Mouse (Mus musculus) E14TG2a.4 (cell line): Measurements from ENCODE around the gene Klhl12.
A peak's percentile ranks its signal among the peaks of the same experiment; 100 is the strongest.
"Not testable (repeated sequence)": the region's sequence is repeated elsewhere in the genome, so short reads cannot be mapped to it uniquely, and the experiment has no call there.

Experiments used
- H3K27me3 ChIP-seq: 2 replicates; pipeline ENCODE4 v1.6.1; 2014; ENCODE audit warnings: low read length, control low read depth; ENCODE audit not compliant: insufficient read depth
- H3K36me3 ChIP-seq: 2 replicates; pipeline ENCODE4 v1.6.1; 2014; ENCODE audit warnings: low read length, control low read depth; ENCODE audit not compliant: insufficient read depth
- H3K4me1 ChIP-seq: replicated peaks from 2 replicates; pipeline ENCODE4 v1.6.1; 2014; ENCODE audit warnings: low read depth, low read length, control low read depth
- H3K4me3 ChIP-seq: replicated peaks from 2 replicates; pipeline ENCODE4 v1.5.1; 2014; ENCODE audit warnings: mild to moderate bottlenecking, low read length
- H3K9me3 ChIP-seq: 2 replicates; pipeline ENCODE4 v1.6.1; 2014; ENCODE audit warnings: low read length, control low read depth
- CTCF ChIP-seq: conservative IDR thresholded peaks from 2 replicates; pipeline ENCODE4 v1.5.1; 2014; ENCODE audit warnings: low read length
- NANOG ChIP-seq: IDR thresholded peaks from 2 replicates; pipeline ENCODE4 v1.6.1; 2014; ENCODE audit warnings: borderline replicate concordance, low read length, mixed read lengths
- POU5F1 ChIP-seq: IDR thresholded peaks from 2 replicates; pipeline ENCODE4 v1.6.1; 2014; ENCODE audit warnings: low read length, borderline replicate concordance

The Klhl12 gene

DNA sequence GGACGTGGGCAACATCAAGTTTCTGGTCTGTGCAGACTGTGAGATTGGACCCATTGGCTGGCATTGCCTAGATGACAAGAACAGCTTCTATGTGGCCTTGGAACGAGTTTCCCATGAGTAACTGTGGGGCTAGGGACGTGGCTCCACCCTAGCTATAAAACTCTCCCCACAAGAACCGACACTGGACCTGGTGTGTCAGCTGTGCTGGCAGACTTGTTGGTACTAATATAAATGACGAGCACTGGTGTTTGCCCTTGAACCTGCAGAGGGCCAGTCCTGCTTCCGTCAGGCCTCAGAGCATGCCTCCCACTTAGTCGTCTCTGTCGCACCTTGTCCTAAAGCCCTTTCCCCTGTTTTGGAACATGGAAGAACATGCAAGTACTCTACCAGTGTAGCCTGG is 50.9 kb downstream of the Klhl12 start:
- H3K4me1 ChIP-seq: peaks cover 58% of the 10 kb centered on the region
- no peaks in the 10 kb centered on the region for H3K27me3 ChIP-seq
- TF ChIP-seq NANOG (no peak), CTCF (no peak), POU5F1 (no peak)
- H3K36me3 ChIP-seq: peaks cover 63% of the 10 kb centered on the region
- no peak overlapping the region for H3K4me3 ChIP-seq
- no peaks in the 10 kb centered on the region for H3K9me3 ChIP-seq

DNA sequence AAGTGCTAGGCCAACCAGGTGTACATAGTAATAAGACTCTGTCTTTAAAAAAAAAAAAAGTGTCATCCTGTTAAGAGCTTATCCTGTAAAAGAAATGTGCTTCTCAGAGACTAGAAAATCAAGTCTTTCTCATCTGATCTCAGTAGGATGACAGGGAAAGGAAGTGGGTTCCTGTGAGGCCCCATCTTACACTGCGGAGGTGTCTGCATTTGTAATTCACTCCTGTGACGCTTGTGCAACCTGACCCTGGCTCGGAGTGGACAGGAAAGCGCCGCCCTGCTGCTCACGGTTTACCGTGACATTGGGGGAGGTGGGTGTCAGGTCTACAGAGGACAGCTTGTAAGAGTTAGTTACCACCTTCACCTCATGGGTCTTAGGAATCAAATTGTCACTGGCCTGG is 54.7 kb downstream of the Klhl12 start:
- no peak overlapping the region for H3K4me3 ChIP-seq
- TF ChIP-seq POU5F1: no peak
- TF ChIP-seq CTCF: no peak
- no peak for TF ChIP-seq NANOG
- H3K36me3 ChIP-seq: peaks cover 41% of the 10 kb centered on the region
- peaks cover 24% of the 10 kb centered on the region for H3K27me3 ChIP-seq
- H3K4me1 ChIP-seq: peaks cover 57% of the 10 kb centered on the region
- no peaks in the 10 kb centered on the region for H3K9me3 ChIP-seq

DNA sequence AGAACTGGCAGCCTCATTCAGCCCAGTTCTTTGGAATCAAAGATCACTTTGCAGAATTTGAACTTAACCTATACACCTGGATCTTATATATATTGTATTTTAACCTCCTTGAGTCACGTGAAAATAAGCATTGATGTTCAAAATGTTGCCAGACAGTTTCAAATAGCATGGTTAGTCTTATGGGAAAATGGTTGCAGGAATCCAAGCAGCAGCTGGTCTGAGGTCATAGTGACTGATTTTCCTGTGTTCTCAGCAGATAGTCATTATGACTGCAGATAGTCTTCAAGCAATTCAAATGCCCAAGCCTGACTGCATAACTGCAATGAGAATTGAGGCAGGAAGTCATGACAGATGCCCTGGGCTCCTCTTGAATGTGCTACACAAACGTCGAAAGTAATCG is 56.9 kb downstream of the Klhl12 start:
- peaks cover 20% of the 10 kb centered on the region for H3K36me3 ChIP-seq
- H3K4me1 ChIP-seq: peaks cover 58% of the 10 kb centered on the region
- no peak overlapping the region for H3K4me3 ChIP-seq
- TF ChIP-seq CTCF: no peak
- no peak for TF ChIP-seq NANOG
- no peak for TF ChIP-seq POU5F1
- no peaks in the 10 kb centered on the region for H3K9me3 ChIP-seq
- peaks cover 28% of the 10 kb centered on the region for H3K27me3 ChIP-seq

DNA sequence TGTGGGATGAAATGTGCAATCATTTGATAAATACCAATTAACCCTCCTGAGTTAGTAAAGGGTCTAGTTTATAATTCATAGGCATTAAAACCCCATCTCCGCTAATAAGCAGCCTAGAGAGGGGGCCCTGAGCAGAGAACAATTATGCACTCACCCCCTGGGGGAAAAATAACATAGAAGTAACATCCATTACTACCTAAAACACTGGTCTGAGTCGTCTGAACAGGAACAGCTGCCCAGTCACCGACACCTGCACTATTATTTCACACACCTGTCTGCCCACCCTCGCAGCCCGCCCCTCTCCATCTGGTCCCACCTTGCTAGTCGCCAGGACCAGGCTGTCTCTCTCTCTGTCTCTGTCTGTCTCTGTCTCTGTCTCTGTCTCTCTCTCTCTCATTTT is 57.3 kb downstream of the Klhl12 start:
- peaks cover 28% of the 10 kb centered on the region for H3K27me3 ChIP-seq
- H3K4me1 ChIP-seq: peaks cover 56% of the 10 kb centered on the region
- no peaks in the 10 kb centered on the region for H3K9me3 ChIP-seq
- no peak overlapping the region for H3K4me3 ChIP-seq
- TF ChIP-seq NANOG (no peak), POU5F1 (no peak), CTCF (no peak)
- peaks cover 16% of the 10 kb centered on the region for H3K36me3 ChIP-seq

DNA sequence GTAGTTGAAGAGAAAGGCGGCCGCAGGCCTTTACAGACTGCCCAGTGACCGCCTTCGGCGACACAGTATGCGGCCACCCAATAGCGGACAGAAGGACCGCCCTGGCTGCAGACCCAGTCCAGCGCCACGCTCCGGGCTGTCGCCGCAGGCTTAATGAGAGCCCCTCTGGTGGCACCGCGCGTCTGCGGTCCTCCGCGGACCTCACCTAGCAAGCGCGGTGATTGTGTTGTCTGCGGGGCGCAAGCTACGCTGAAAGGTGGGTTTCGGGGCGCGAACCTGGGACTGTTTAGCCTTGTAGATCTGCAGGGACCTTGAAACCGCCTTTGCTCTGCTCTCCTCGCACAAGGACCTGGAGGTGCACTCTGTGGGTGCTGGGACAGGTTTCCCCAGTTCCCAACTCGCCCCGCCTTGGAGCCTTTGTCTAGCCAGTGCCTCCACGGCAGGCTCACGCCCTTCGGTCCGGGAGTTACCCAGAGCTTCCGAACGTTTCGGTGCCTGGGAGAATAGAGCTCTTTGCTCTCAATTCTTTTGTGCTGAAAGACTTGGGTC is 58.1 kb downstream of the Klhl12 start:
- TF ChIP-seq POU5F1: no peak
- 0 out of 2 replicates have a peak, but pooled peaks have one; percentile 16 for TF ChIP-seq NANOG
- Histone ChIP-seq H3K27me3 (peaks cover 28% of the 10 kb centered on the region), H3K9me3 (no peaks in the 10 kb centered on the region)

DNA sequence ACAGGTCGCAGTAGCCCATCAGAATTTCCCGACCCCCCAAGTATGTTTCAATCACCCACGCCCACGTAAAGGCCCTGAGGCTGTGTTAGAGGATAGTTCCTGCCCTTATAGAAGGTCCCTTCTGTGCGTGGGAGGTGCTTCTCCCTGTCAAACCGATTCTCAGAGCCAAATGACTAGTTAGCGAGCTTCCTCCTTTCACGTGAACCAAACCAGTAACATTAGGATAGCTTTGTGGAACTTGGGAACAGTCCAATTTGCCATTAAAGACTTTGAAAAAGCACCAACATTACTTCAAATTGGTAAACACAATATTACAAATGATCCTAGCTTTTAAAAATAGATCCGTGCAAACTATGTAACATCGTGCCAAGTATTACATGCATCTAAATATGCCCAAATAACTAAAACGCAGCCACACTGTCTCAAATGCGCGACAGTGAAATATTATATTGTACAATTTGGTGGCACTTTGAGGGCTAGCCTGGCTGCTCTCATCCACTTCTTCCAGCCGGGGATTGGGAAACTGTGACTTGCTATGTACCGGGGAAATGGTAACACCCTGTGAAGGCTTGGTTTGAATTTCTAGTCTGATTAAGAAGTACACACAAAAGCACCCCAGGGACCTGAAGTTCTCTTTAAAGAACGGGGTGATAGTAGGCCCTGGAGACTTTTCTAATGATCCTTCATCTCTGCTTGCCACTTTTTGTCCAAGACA is 58.7 kb downstream of the Klhl12 start:
- peaks cover 28% of the 10 kb centered on the region for H3K27me3 ChIP-seq
- H3K9me3 ChIP-seq: no peaks in the 10 kb centered on the region
- peaks cover 60% of the 10 kb centered on the region for H3K4me1 ChIP-seq
- no peak for TF ChIP-seq CTCF
- peak overlapping the region; percentile 77 for H3K4me3 ChIP-seq
- peaks cover 6% of the 10 kb centered on the region for H3K36me3 ChIP-seq

More for the DNA sequence above, 58.1 kb downstream of the Klhl12 start:
- Histone ChIP-seq H3K4me3 (peak overlapping the region; percentile 77), H3K36me3 (peaks cover 8% of the 10 kb centered on the region), H3K4me1 (peaks cover 57% of the 10 kb centered on the region)

DNA sequence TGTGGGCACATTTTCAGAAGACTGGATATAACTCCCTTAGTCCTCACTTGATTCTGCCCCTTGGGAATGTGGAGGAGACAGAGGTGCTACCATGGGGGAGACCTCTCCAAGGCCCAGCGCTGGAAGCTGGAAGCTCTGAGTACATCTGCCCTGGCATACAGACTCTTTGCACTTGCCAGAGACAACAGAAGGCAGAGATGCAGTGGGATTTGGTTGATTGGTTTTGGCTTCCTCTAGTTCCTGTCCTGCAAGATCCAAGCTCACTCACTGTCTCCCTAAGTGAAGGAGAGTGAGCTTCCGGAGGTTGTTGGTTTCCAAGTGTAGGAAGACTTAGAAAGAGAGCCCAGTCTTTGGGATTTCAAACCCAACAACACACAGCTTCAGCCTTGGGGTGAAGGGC is 60.6 kb downstream of the Klhl12 start:
- peaks cover 53% of the 10 kb centered on the region for H3K4me1 ChIP-seq
- no peaks in the 10 kb centered on the region for H3K9me3 ChIP-seq
- H3K4me3 ChIP-seq: no peak overlapping the region
- H3K36me3 ChIP-seq: no peaks in the 10 kb centered on the region
- TF ChIP-seq NANOG (no peak), POU5F1 (no peak), CTCF (no peak)
- H3K27me3 ChIP-seq: peaks cover 28% of the 10 kb centered on the region

DNA sequence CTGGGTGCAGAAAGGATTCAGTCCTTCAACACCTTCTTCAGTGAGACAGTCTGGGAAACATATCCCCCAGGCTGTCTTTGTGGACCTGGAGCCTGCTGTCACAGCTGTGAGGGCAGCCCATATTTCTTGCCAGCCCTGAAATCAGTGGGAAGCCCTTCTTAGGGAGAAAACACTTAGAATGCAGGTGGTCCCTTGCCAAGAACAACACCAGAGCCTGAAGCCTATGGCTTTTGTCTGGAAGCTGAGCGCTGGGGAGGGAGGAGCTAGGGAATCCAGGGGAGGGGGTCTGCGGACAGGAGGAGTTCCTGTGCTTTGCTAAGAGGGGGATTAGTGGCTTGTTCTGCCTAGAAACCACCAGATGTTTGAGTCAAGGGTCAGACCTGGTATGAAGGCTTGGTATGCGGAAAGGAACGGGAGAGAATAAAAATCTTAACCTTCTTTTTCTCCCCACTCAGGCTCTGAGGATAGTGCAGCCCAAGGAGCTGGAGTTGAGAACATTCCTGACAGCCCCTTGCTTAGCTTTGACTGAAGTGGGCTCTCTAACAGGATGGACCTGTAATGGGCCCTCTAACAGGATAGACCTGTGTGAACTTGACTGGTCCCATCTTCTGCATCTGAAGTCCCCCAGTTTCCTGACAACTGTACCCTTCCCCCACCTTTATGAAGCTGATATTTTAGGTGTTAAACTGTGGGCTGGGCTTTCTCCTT is 61.3 kb downstream of the Klhl12 start:
- H3K4me1 ChIP-seq: peaks cover 53% of the 10 kb centered on the region
- TF ChIP-seq POU5F1 (no peak), CTCF (no peak)
- no peaks in the 10 kb centered on the region for H3K36me3 ChIP-seq
- no peaks in the 10 kb centered on the region for H3K9me3 ChIP-seq
- H3K27me3 ChIP-seq: peaks cover 28% of the 10 kb centered on the region
- H3K4me3 ChIP-seq: no peak overlapping the region

DNA sequence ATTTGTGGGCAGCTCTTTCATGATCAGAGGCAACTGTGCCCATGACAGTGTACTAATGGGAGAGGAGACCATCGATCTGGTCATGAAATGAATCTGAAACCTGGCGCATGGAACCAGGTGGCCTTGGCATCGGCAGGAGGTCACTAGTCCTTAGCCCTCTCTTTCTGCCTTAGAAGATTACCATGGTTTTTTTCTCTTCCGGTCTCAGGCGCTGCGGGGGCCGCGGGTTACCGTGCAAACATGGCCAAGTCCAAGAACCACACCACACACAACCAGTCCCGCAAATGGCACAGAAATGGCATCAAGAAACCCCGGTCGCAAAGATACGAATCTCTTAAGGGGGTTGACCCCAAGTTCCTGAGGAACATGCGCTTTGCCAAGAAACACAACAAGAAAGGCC is 62.5 kb downstream of the Klhl12 start:
- H3K4me3 ChIP-seq: 0 out of 2 replicates have a peak overlapping the region, but pooled peaks have one; percentile 24
- not testable (repeated sequence) for H3K9me3 ChIP-seq, H3K36me3 ChIP-seq
- peaks cover 22% of the 10 kb centered on the region for H3K27me3 ChIP-seq
- H3K4me1 ChIP-seq: peaks cover 45% of the 10 kb centered on the region
